Mouse (Mus musculus): Measurements from ENCODE around the gene Nfkbid.

Gene Nfkbid

GRCm38 (mm10) chr7:30421175-30421889, at the start of gene Nfkbid:
Gene Nfkbid (plus strand): TSS chr7:30421732.
- DNase-seq (ENCODE audit: low spot score in 2 of 2), result no peak

GRCm38 (mm10) chr7:30373501-30373962, 48.0 kb upstream of the Nfkbid start:
- DNase-seq (ENCODE audit: low spot score in 2 of 2), result peak; percentile 96 to 98

GRCm38 (mm10) chr7:30380061-30380460, 41.5 kb upstream of the Nfkbid start:
- DNase-seq (ENCODE audit: low spot score in 2 of 2), result no peak

GRCm38 (mm10) chr7:30384106-30384505, 37.4 kb upstream of the Nfkbid start:
- DNase-seq (ENCODE audit: low spot score in 2 of 2), result no peak

- no peak for DNase-seq (ENCODE audit: low spot score in 2 of 2)
Measured at GRCm38 (mm10) chr7:30392746-30393520, 28.6 kb upstream of the Nfkbid start.

- DNase-seq (ENCODE audit: low spot score in 2 of 2), result no peak
Measured at GRCm38 (mm10) chr7:30393631-30394030, 27.9 kb upstream of the Nfkbid start.

GRCm38 (mm10) chr7:30394379-30394778, 27.2 kb upstream of the Nfkbid start:
- no peak for DNase-seq (ENCODE audit: low spot score in 2 of 2)

GRCm38 (mm10) chr7:30394871-30395270, 26.7 kb upstream of the Nfkbid start:
- DNase-seq (ENCODE audit: low spot score in 2 of 2), result no peak

GRCm38 (mm10) chr7:30399671-30400070, 21.9 kb upstream of the Nfkbid start:
- no peak for DNase-seq (ENCODE audit: low spot score in 2 of 2)

- DNase-seq (ENCODE audit: low spot score in 2 of 2), result no peak
Measured at GRCm38 (mm10) chr7:30402343-30402742, 19.2 kb upstream of the Nfkbid start.

GRCm38 (mm10) chr7:30408639-30409038, 12.9 kb upstream of the Nfkbid start:
- DNase-seq (ENCODE audit: low spot score in 2 of 2), result no peak

- DNase-seq (ENCODE audit: low spot score in 2 of 2), result no peak
Measured at GRCm38 (mm10) chr7:30409789-30410188, 11.7 kb upstream of the Nfkbid start.

- DNase-seq (ENCODE audit: low spot score in 2 of 2), result no peak
Measured at GRCm38 (mm10) chr7:30411023-30411422, 10.5 kb upstream of the Nfkbid start.

GRCm38 (mm10) chr7:30412735-30413147, 8.8 kb upstream of the Nfkbid start:
- no peak for DNase-seq (ENCODE audit: low spot score in 2 of 2)

- no peak for DNase-seq (ENCODE audit: low spot score in 2 of 2)
Measured at GRCm38 (mm10) chr7:30413596-30413995, 7.9 kb upstream of the Nfkbid start, which contains the start of gene Tyrobp. Gene Tyrobp (plus strand): TSS chr7:30413760.

- DNase-seq (ENCODE audit: low spot score in 2 of 2), result no peak
Measured at GRCm38 (mm10) chr7:30417856-30418255, 3.7 kb upstream of the Nfkbid start.

GRCm38 (mm10) chr7:30419561-30420499, 1.7 kb upstream of the Nfkbid start, which contains the start of gene Hcst:
Gene Hcst (minus strand): TSS chr7:30419854.
- no peak for DNase-seq (ENCODE audit: low spot score in 2 of 2)

GRCm38 (mm10) chr7:30420673-30421072, 859 bp upstream of the Nfkbid start:
- no peak for DNase-seq (ENCODE audit: low spot score in 2 of 2)

- peak; percentile 91 to 92 for DNase-seq (ENCODE audit: low spot score in 2 of 2)
Measured at GRCm38 (mm10) chr7:30421890-30422435, 431 bp downstream of the Nfkbid start.

- DNase-seq (ENCODE audit: low spot score in 2 of 2), result no peak
Measured at GRCm38 (mm10) chr7:30422560-30422959, 1.0 kb downstream of the Nfkbid start.

- DNase-seq (ENCODE audit: low spot score in 2 of 2), result peak; percentile 64 to 65
Measured at GRCm38 (mm10) chr7:30423071-30423641, 1.6 kb downstream of the Nfkbid start.
